Mouse (Mus musculus): Measurements from ENCODE around the gene Pcgf2.

GRCm38 (mm10) chr11:97663528-97664338 is 36.6 kb downstream of the Pcgf2 start:
- TF ChIP-seq ZNF384 (IDR thresholded peaks at IDR 0.05; ENCODE audit: low read depth, low read length), result no peak
- TF ChIP-seq MAFK (IDR thresholded peaks at IDR 0.05; ENCODE audit: insufficient read depth, low read depth, low read length), result no peak
